Mouse (Mus musculus) neural tube, embryonic 11.5 days (tissue): ENCODE data around the gene Atp2c1. TPM values are rescaled to one million over a fixed set of nuclear protein-coding genes. Genes with fewer than 3 reads are reported as not detected.

ENCODE experiments used
- ATAC-seq: fragments of 200-750 bp; cut with Nextera tagmentation; 2 replicates; pipeline ENCODE4 v1.8.0; 2017; ENCODE audit warnings: moderate number of reproducible peaks, mild to moderate bottlenecking, moderate TSS enrichment, moderate library complexity; ENCODE audit not compliant: insufficient read depth, low FRiP score, low TSS enrichment
- DNase-seq: peaks from one replicate; pipeline ENCODE4 v3.0.0-alpha.2; 2015; ENCODE audit warnings: low spot score
- H3K27ac ChIP-seq: fragments of 300-500 bp; sonication (generic); 2 replicates; pipeline ENCODE4 v1.5.1; 2014; ENCODE audit warnings: low read depth, mild to moderate bottlenecking, low read length
- H3K27me3 ChIP-seq: fragments of 300-500 bp; sonication (generic); 2 replicates; pipeline ENCODE4 v1.6.1; 2014; ENCODE audit warnings: mild to moderate bottlenecking, low read length, mixed read lengths; ENCODE audit not compliant: control insufficient read depth, insufficient read depth
- H3K36me3 ChIP-seq: fragments of 300-500 bp; sonication (generic); 2 replicates; pipeline ENCODE4 v1.6.1; 2014; ENCODE audit warnings: mild to moderate bottlenecking, low read length, moderate library complexity, mixed read lengths; ENCODE audit not compliant: control insufficient read depth, insufficient read depth
- H3K4me1 ChIP-seq: fragments of 300-500 bp; sonication (generic); 2 replicates; pipeline ENCODE4 v1.6.1; 2014; ENCODE audit warnings: low read length, mixed read lengths; ENCODE audit not compliant: control insufficient read depth, insufficient read depth
- H3K4me2 ChIP-seq: fragments of 300-500 bp; sonication (generic); 2 replicates; pipeline ENCODE4 v1.6.1; 2014; ENCODE audit warnings: low read depth, mild to moderate bottlenecking, moderate library complexity
- H3K4me3 ChIP-seq: fragments of 300-500 bp; sonication (generic); 2 replicates; pipeline ENCODE4 v1.5.1; 2014; ENCODE audit warnings: low read depth, low read length
- H3K9ac ChIP-seq: fragments of 300-500 bp; sonication (generic); 2 replicates; pipeline ENCODE4 v1.6.1; 2014; ENCODE audit warnings: mild to moderate bottlenecking, low read length
- H3K9me3 ChIP-seq: fragments of 300-500 bp; sonication (generic); 2 replicates; pipeline ENCODE4 v1.6.1; 2016; ENCODE audit warnings: low read length; ENCODE audit not compliant: control insufficient read depth
- WGBS: fragments of 180-500 bp; shearing (Covaris S2); extraction: QIAGEN DNeasy Blood & Tissue Kit; methylation state at CpG from one replicate; pipeline ENCODE4 v1.1.7; 2014; 5-methylcytosine and 5-hydroxymethylcytosine counted together
- polyA plus RNA-seq: library from polyadenylated mRNA; unstranded; fragments of >200 nt; fragmentation: Nextera tagmentation; extraction: Ambion mirVana; gene quantifications from 2 replicates; pipeline ENCODE4 v1.2.1, GENCODE M21; 2014

Atp2c1 gene
- polyA plus RNA-seq, 1 experiment from 2014 or later, result 91.5 TPM

GRCm38 (mm10) chr9:105389289-105389688 is 137.8 kb downstream of the Atp2c1 start:
- no peak overlapping the region for H3K9ac ChIP-seq
- no peak for ATAC-seq
- H3K4me2 ChIP-seq, result no peak overlapping the region
- no peaks in the 10 kb centered on the region for H3K9me3 ChIP-seq
- no peaks in the 10 kb centered on the region for H3K36me3 ChIP-seq
- H3K4me1 ChIP-seq, result no peaks in the 10 kb centered on the region
- WGBS, result 21% methylated on average over 4 of the region's 4 CpGs
- no peaks in the 10 kb centered on the region for H3K27me3 ChIP-seq
- H3K4me3 ChIP-seq, result no peak overlapping the region
- peak; percentile 75 for DNase-seq
- H3K27ac ChIP-seq, result no peak overlapping the region

DNA sequence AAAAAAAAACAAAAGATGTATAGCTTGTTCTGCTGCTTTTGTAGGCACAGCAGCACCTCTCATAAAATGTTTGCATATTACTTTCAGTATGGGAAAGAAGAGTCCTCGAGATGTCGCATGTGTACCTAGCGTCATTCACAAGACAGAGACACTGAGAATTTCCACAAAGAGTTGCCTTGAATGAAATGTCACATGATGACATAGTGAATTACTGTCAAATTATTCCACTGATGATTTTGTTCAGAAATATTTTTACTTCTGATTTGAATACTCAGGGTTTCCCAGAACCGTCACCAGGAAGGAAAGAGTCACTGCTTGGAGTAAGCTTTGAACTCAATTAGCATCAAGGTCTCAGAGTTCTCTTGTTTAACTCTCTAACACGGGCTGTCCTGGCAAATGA is 139.7 kb downstream of the Atp2c1 start:
- H3K4me3 ChIP-seq, result no peak overlapping the region
- H3K27me3 ChIP-seq, result no peaks in the 10 kb centered on the region
- no peaks in the 10 kb centered on the region for H3K4me1 ChIP-seq
- H3K9ac ChIP-seq, result no peak overlapping the region
- no peaks in the 10 kb centered on the region for H3K36me3 ChIP-seq
- DNase-seq (no peak), ATAC-seq (no peak)
- WGBS, result 83% methylated on average over 5 of the region's 5 CpGs
- H3K4me2 ChIP-seq, result no peak overlapping the region
- no peak overlapping the region for H3K27ac ChIP-seq
- no peaks in the 10 kb centered on the region for H3K9me3 ChIP-seq

DNA sequence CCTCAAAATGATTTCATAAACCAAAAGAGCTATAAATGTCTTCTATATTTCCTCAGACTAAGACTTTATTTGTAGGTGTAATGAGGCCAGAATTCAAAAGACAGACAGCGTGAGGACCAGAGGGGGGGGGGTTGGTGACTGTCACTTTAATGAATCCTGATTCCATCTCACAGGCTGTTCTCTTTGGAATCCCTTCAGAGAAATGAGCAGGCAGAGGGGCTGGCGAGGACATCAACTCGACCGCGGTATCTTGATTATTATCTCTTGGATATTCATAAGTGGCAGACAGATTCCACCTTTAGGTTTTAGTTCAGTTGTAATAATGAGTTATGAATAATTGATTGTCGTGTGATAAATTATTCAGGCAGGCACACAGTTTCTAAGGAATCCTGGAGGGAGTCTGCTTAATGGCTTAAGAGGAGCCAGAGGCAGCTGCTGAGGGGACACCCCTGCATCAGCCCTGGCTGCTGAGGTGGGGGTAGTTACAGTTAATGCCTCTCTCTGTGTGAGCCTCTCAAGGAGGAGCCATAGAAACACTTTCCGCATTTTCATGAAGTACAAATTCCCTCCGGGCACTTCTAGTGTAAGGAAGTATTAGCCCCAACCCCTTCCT is 147.5 kb downstream of the Atp2c1 start:
- Histone ChIP-seq H3K9ac (no peak overlapping the region), H3K4me2 (no peak overlapping the region), H3K36me3 (no peaks in the 10 kb centered on the region), H3K4me1 (no peaks in the 10 kb centered on the region), H3K9me3 (no peaks in the 10 kb centered on the region), H3K27me3 (no peaks in the 10 kb centered on the region), H3K27ac (no peak overlapping the region), H3K4me3 (no peak overlapping the region)
- DNase-seq (no peak), ATAC-seq (no peak)
- WGBS, result 81% methylated on average over 8 of the region's 8 CpGs

DNA sequence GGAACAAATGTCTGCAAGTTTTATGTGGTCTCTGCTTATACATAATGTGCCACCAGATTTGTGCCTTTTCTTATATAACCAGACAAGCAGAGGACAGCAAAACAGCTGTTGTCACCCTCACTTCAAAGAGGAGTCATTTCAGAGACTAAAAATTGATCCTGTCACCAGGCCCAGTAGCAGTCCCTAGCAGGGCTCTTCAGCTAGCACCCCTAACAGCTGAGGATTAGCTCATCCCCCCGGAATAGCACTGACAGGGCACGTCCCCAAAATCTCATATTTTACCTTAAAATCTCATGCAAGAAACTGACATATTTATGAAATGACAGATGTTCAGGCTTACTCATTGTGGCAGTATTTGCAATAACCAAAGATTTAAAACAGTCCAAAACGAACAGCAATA is 149.5 kb downstream of the Atp2c1 start:
- no peak overlapping the region for H3K9ac ChIP-seq
- 80% methylated on average over 3 of the region's 3 CpGs for WGBS
- no peaks in the 10 kb centered on the region for H3K9me3 ChIP-seq
- no peak for ATAC-seq
- H3K27me3 ChIP-seq, result no peaks in the 10 kb centered on the region
- H3K4me1 ChIP-seq, result no peaks in the 10 kb centered on the region
- H3K4me2 ChIP-seq, result no peak overlapping the region
- no peaks in the 10 kb centered on the region for H3K36me3 ChIP-seq
- H3K27ac ChIP-seq, result no peak overlapping the region
- H3K4me3 ChIP-seq, result no peak overlapping the region
- DNase-seq, result no peak

DNA sequence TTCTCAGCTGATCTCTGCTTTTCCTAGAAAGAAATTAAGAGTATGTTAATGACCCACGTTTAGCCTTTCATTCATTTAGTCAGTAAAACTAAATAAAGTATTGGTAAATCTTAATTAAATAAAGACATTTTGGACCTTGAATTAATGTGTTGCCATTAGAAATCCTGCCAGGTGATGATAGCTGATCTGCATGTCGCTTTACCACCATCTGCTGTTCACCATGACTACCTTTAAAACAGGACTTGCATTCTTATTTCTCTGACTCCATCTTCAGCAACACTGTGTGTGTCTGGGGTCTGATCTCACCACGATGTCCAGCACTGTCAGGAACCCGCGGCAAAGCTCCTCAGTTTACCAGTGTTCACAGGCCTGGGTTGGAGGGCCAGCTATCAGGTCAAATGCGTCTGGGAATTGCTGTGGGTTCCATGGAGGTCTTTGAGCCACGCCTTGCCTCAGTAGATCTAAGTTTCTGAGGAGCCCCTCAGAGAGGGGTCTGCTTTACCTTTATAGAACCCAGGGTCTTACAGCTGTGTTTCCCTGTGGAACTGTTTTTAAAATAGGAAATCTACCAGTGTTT is 150.1 kb downstream of the Atp2c1 start:
- H3K27ac ChIP-seq, result no peak overlapping the region
- no peaks in the 10 kb centered on the region for H3K27me3 ChIP-seq
- ATAC-seq, result no peak
- no peaks in the 10 kb centered on the region for H3K4me1 ChIP-seq
- no peaks in the 10 kb centered on the region for H3K9me3 ChIP-seq
- no peak overlapping the region for H3K9ac ChIP-seq
- DNase-seq, result no peak
- no peak overlapping the region for H3K4me3 ChIP-seq
- no peak overlapping the region for H3K4me2 ChIP-seq
- WGBS, result 78% methylated on average over 7 of the region's 7 CpGs
- H3K36me3 ChIP-seq, result no peaks in the 10 kb centered on the region

GRCm38 (mm10) chr9:105376411-105376810 is 150.7 kb downstream of the Atp2c1 start:
- ATAC-seq, result no peak
- Histone ChIP-seq H3K9me3 (no peaks in the 10 kb centered on the region), H3K4me3 (no peak overlapping the region), H3K4me2 (no peak overlapping the region), H3K9ac (no peak overlapping the region), H3K36me3 (no peaks in the 10 kb centered on the region), H3K27me3 (no peaks in the 10 kb centered on the region), H3K27ac (no peak overlapping the region), H3K4me1 (no peaks in the 10 kb centered on the region)
- WGBS, result 77% methylated on average over 7 of the region's 7 CpGs
- no peak for DNase-seq

DNA sequence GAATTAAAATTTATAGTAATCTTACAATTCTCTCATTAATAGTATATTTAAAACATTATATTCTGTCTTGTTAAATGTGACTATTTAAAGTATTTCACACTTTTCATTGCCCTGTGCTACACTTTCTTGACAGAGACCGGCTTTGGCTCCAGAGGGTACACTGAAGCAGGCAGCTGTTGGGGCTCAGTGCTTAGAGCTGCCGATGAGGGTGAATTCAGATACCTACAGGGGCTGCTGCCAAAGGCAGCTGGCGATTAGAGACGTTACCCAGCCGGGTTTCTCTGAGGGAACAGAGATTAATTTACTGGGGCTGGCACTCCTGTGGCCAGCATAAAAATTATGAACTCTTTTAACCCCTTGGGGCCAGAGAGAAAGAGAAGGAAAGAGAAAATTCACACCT is 152.8 kb downstream of the Atp2c1 start:
- 63% methylated on average over 5 of the region's 5 CpGs for WGBS
- Histone ChIP-seq H3K9ac (no peak overlapping the region), H3K36me3 (no peaks in the 10 kb centered on the region), H3K27me3 (no peaks in the 10 kb centered on the region), H3K4me1 (no peaks in the 10 kb centered on the region), H3K9me3 (no peaks in the 10 kb centered on the region), H3K4me3 (no peak overlapping the region), H3K4me2 (no peak overlapping the region), H3K27ac (no peak overlapping the region)
- DNase-seq (no peak), ATAC-seq (no peak)

DNA sequence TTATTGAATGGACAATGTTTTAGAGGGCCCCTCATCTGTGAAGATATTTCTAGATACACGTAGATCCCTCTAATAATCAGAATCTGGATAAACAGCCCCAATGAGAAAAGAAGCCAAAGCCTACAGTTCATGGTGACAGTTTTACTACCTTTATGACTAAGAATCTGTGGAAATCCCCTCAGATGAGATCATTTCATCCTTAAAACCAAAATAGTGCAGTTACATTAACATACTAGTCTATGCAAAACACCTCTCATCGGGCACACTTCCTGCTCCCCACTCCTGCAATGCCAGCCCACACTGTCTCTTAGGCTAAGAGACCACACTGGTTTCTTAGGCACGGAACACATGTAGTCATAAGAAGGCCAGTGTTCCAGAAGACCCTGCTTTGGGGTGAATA is 158.5 kb downstream of the Atp2c1 start:
- Histone ChIP-seq H3K36me3 (no peaks in the 10 kb centered on the region), H3K9me3 (no peaks in the 10 kb centered on the region), H3K4me3 (no peak overlapping the region), H3K4me1 (no peaks in the 10 kb centered on the region), H3K4me2 (no peak overlapping the region), H3K27me3 (no peaks in the 10 kb centered on the region), H3K27ac (no peak overlapping the region), H3K9ac (no peak overlapping the region)
- WGBS, result 84% methylated on average over 3 of the region's 3 CpGs
- ATAC-seq (no peak), DNase-seq (no peak)

GRCm38 (mm10) chr9:105366199-105366598 is 160.9 kb downstream of the Atp2c1 start:
- H3K27ac ChIP-seq, result no peak overlapping the region
- no peaks in the 10 kb centered on the region for H3K9me3 ChIP-seq
- no peaks in the 10 kb centered on the region for H3K36me3 ChIP-seq
- no peaks in the 10 kb centered on the region for H3K4me1 ChIP-seq
- 93% methylated on average over 4 of the region's 4 CpGs for WGBS
- no peak overlapping the region for H3K9ac ChIP-seq
- H3K4me3 ChIP-seq, result no peak overlapping the region
- DNase-seq (no peak), ATAC-seq (no peak)
- H3K4me2 ChIP-seq, result no peak overlapping the region
- no peaks in the 10 kb centered on the region for H3K27me3 ChIP-seq
